Comparison of ENCODE assay signal across 17 mouse cellular contexts in the genomic region with DNA sequence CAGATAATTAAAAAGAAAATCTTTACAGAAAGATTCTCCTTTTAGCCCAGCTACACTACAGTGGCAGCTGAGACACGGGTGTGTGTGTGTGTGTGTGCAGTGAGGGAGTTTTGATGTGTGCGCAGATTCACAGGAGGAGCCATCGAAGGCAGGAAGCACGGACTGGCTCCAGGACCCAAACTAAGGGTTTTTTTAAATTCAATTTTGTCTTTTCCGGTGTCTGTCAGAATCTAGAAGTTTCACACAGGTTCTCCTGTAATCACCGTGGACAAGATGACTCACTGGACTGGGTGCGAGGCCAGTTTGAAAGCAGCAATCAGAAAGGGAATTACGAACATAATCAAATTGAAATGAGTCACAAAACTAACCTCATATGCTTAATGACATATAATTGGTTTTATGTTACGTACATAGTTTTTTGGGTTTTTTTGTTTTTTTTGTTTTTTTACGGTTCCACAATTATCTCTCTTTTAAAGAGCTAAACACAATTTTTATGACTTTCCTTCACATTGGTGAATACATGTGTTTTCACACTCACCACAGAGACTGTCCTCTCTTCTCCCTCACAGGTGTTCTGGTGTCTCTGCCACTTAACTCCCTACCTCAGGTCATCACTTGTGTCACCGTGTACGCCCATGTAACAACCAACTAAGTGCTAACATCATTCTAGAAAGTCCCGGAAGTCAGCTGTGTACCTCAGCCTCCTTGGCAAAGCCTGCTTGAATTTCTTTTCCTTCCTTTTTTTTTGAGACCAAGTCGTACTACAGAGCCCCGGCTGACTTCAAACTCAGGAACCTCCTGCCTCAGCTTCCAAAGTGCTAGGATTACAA. TPM values are rescaled to one million over a fixed set of nuclear protein-coding genes. Genes with fewer than 3 reads are reported as not detected.
DNase-seq lines count a peak whose midpoint lies in the region; ATAC-seq and TF ChIP-seq lines count a peak whose summit lies in the region.
"Had no signal": no experiment of that assay in that cellular context is flagged by ENCODE, and none has a peak within 500 bp of the region (broad histone marks: within the 10 kb centered on the region; RNA-seq: fewer than 3 reads in every experiment).

No protein-coding gene starts in this region.

- 0 out of 2 replicates have a peak overlapping the region, but pooled peaks have one; percentile 17 for H3K27ac ChIP-seq in gastrocnemius, adult 2 months
- H3K27ac ChIP-seq in hindbrain, embryonic 13.5 days = no peak overlapping the region
- H3K27ac ChIP-seq: embryonic facial prominence, embryonic 10.5 days; liver, embryonic 12.5 days; neural tube, embryonic 15.5 days had no signal

- ATAC-seq in granulocyte monocyte progenitor cell, adult 5-6 weeks (replicated peaks; ENCODE audit: poor library complexity, severe bottlenecking) = peak; percentile 7
- ATAC-seq in megakaryocyte progenitor cell, adult 5-6 weeks (replicated peaks; ENCODE audit: poor library complexity) = 0 out of 2 replicates have a peak, but pooled peaks have one; percentile 8
- ATAC-seq in hindbrain, embryonic 13.5 days (ENCODE audit: low FRiP score) = no peak
- ATAC-seq: liver, embryonic 12.5 days had no signal

- intact Hi-C loops in gastrocnemius, adult 2 months (cut with DNase I) = no loop called here
- intact Hi-C loops in gastrocnemius, postnatal 36 days (cut with DNase I) = no loop called here

- H3K9ac ChIP-seq in hindbrain, embryonic 13.5 days = no peak overlapping the region
- H3K9ac ChIP-seq: liver, embryonic 12.5 days; neural tube, embryonic 15.5 days had no signal

- H3K27me3 ChIP-seq in hindbrain, embryonic 13.5 days = no peaks in the 10 kb centered on the region
- H3K27me3 ChIP-seq: liver, embryonic 12.5 days; neural tube, embryonic 15.5 days had no signal

- H3K4me1 ChIP-seq in hindbrain, embryonic 13.5 days (replicated peaks) = peaks cover 33% of the 10 kb centered on the region

- 93% methylated on average over 15 of the region's 15 CpGs for WGBS in hindbrain, embryonic 13.5 days

- H3K9me3 ChIP-seq in hindbrain, embryonic 13.5 days = no peaks in the 10 kb centered on the region
- H3K9me3 ChIP-seq: embryonic facial prominence, embryonic 10.5 days; liver, embryonic 12.5 days; neural tube, embryonic 15.5 days had no signal

- peaks cover 23% of the 10 kb centered on the region for H3K36me3 ChIP-seq in hindbrain, embryonic 13.5 days

- DNase-seq in gastrocnemius, adult 2 months = no peak
- DNase-seq in gastrocnemius, adult 8-10 months (ENCODE audit: low spot score in 2 of 2) = no peak
- peak; percentile 54 for DNase-seq in 416B (ENCODE audit: low read depth)
- no peak for DNase-seq in urinary bladder, postnatal 10 days (ENCODE audit: low spot score)
- DNase-seq in gastrocnemius, postnatal 36 days = no peak
- DNase-seq: adrenal gland, postnatal 25 days; cerebellum, postnatal 14 days; kidney, adult 11 months; layer of hippocampus, adult 9-11 months; lung, postnatal 36 days; thymus, adult 2 months had no signal

- TF ChIP-seq CTCF in gastrocnemius, adult 2 months (IDR thresholded peaks at IDR 0.05) = no peak

- H3K4me3 ChIP-seq in gastrocnemius, adult 2 months = no peak overlapping the region
- H3K4me3 ChIP-seq in hindbrain, embryonic 13.5 days = no peak overlapping the region
- H3K4me3 ChIP-seq: embryonic facial prominence, embryonic 10.5 days; liver, embryonic 12.5 days; neural tube, embryonic 15.5 days had no signal

- H3K4me2 ChIP-seq in hindbrain, embryonic 13.5 days = no peak overlapping the region
- H3K4me2 ChIP-seq: liver, embryonic 12.5 days had no signal

RNA-seq across cellular contexts. Expression of a gene that starts 15.4 kb away (rescaled TPM):
- total RNA-seq in gastrocnemius, adult 2 months (2021) = 1,000 to 10,000 TPM; 1,223 to 1,379 TPM
- total RNA-seq in gastrocnemius, adult 8-10 months (2022) = 1,000 to 10,000 TPM; 1,304 to 1,591 (median 1,439) TPM
- 1.2 TPM in 1 of 2 replicates, not detected in the other for total RNA-seq in granulocyte monocyte progenitor cell, adult 5-6 weeks (2014; fragmentation: Nextera tagmentation)
- total RNA-seq in granulocyte monocyte progenitor cell, adult 5-6 weeks (2017) = 0.05 and 1.2 TPM in 2 replicates
- 0.20 and 0.30 TPM in 2 replicates for total RNA-seq in megakaryocyte progenitor cell, adult 5-6 weeks (2015)
- total RNA-seq in megakaryocyte progenitor cell, adult 5-6 weeks (2017) = 0.33 and 0.34 TPM in 2 replicates
- 1.2 and 1.6 TPM in 2 replicates for polyA plus RNA-seq in hindbrain, embryonic 13.5 days (2015; fragmentation: Nextera tagmentation; extraction: Ambion mirVana)
- 1,000 to 10,000 TPM; 1,200 to 1,249 TPM for total RNA-seq in gastrocnemius, postnatal 36 days (2021)

RNA-seq across cellular contexts. Expression of a gene that starts 15.6 kb away (rescaled TPM):
- total RNA-seq in gastrocnemius, adult 2 months (2021) = 100 to 1,000 TPM; 301 to 553 TPM
- 100 to 1,000 TPM; 326 to 366 (median 337) TPM for total RNA-seq in gastrocnemius, adult 8-10 months (2022)
- total RNA-seq in granulocyte monocyte progenitor cell, adult 5-6 weeks (2014; fragmentation: Nextera tagmentation) = 226 and 321 TPM in 2 replicates
- 159 and 194 TPM in 2 replicates for total RNA-seq in granulocyte monocyte progenitor cell, adult 5-6 weeks (2017)
- total RNA-seq in megakaryocyte progenitor cell, adult 5-6 weeks (2015) = 307 and 338 TPM in 2 replicates
- total RNA-seq in megakaryocyte progenitor cell, adult 5-6 weeks (2017) = 150 and 188 TPM in 2 replicates
- 153 and 157 TPM in 2 replicates for polyA plus RNA-seq in hindbrain, embryonic 13.5 days (2015; fragmentation: Nextera tagmentation; extraction: Ambion mirVana)
- total RNA-seq in gastrocnemius, postnatal 36 days (2021) = 100 to 1,000 TPM; 295 to 502 TPM

Comparison
In these comparisons a context has a peak if more than half of its experiments do, and no peak if none do; other contexts are left out.
1. RNA of a gene that starts 15.4 kb away (total RNA-seq): 1,304 to 1,591 TPM in gastrocnemius, adult 8-10 months, 1,223 to 1,379 TPM in gastrocnemius, adult 2 months and 1,200 to 1,249 TPM in gastrocnemius, postnatal 36 days; 0.05 to 1.2 TPM in granulocyte monocyte progenitor cell, adult 5-6 weeks and 0.20 to 0.34 TPM in megakaryocyte progenitor cell, adult 5-6 weeks; every median in the first group is over 100 times any median in the second.